In the genomic region with DNA sequence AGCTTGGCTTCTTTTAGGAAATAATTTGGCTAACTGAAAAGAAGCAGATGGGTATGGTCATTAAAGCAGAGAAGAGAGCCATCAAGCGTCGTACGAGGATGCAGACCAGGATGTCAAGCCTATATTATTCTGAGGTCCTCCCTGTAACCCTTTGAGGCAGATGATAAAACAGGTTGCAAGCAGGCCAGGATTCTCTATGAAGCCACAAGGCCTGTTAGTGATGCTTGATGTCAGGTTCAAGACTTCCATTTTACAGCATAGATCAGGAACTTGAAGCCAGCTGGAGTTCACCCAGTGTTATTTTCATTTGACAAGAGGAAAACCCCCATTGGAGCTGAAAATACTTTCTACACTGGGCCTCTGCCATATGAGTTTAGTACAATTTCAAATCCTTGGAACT, we compare ENCODE assay signal across 25 mouse cellular contexts.
"Had no signal": no experiment of that assay in that cellular context is flagged by ENCODE, and none has a peak within 500 bp of the region (broad histone marks: within the 10 kb centered on the region; RNA-seq: fewer than 3 reads in every experiment).

No protein-coding gene starts in this region.

- H3K27me3 ChIP-seq: heart, embryonic 13.5 days; heart, embryonic 15.5 days; hindbrain, embryonic 13.5 days; hindbrain, embryonic 15.5 days; limb, embryonic 12.5 days; liver, embryonic 13.5 days; liver, embryonic 15.5 days had no signal

- H3K4me3 ChIP-seq: heart, embryonic 13.5 days; heart, embryonic 15.5 days; hindbrain, embryonic 13.5 days; hindbrain, embryonic 15.5 days; left cerebral cortex, adult 2 months; limb, embryonic 10.5 days; limb, embryonic 12.5 days; liver, embryonic 13.5 days; liver, embryonic 15.5 days had no signal

- H3K9ac ChIP-seq: heart, embryonic 13.5 days; heart, embryonic 15.5 days; hindbrain, embryonic 13.5 days; hindbrain, embryonic 15.5 days; limb, embryonic 12.5 days; liver, embryonic 13.5 days; liver, embryonic 15.5 days had no signal

- H3K9me3 ChIP-seq: heart, embryonic 13.5 days; heart, embryonic 15.5 days; hindbrain, embryonic 13.5 days; hindbrain, embryonic 15.5 days; limb, embryonic 10.5 days; limb, embryonic 12.5 days; liver, embryonic 13.5 days; liver, embryonic 15.5 days had no signal

- DNase-seq: gastrocnemius, postnatal 14 days; gastrocnemius, postnatal 36 days; heart, adult 18-20 months; heart, postnatal 14 days; heart, postnatal 36 days; kidney, adult 11 months; kidney, adult 2 months; kidney, postnatal 10 days; kidney, postnatal 25 days; kidney, postnatal 4 days; layer of hippocampus, adult 9-11 months; liver; liver, embryonic 13.5 days had no signal

- ATAC-seq: hindbrain, postnatal 0 days; intestine, embryonic 16.5 days had no signal

- H3K36me3 ChIP-seq: heart, embryonic 13.5 days; heart, embryonic 15.5 days; hindbrain, embryonic 13.5 days; hindbrain, embryonic 15.5 days; limb, embryonic 10.5 days; limb, embryonic 12.5 days; liver, embryonic 13.5 days; liver, embryonic 15.5 days had no signal

- H3K4me2 ChIP-seq: heart, embryonic 11.5 days; heart, embryonic 13.5 days; heart, embryonic 15.5 days; hindbrain, embryonic 13.5 days; hindbrain, embryonic 15.5 days; limb, embryonic 12.5 days; liver, embryonic 11.5 days; liver, embryonic 13.5 days; liver, embryonic 15.5 days had no signal

- H3K4me1 ChIP-seq: hindbrain, embryonic 13.5 days; hindbrain, embryonic 15.5 days; limb, embryonic 10.5 days; limb, embryonic 12.5 days; liver, embryonic 13.5 days; liver, embryonic 15.5 days had no signal

- H3K27ac ChIP-seq: heart, embryonic 13.5 days; heart, embryonic 15.5 days; hindbrain, embryonic 13.5 days; hindbrain, embryonic 15.5 days; hindbrain, postnatal 0 days; left cerebral cortex, adult 2 months; limb, embryonic 10.5 days; limb, embryonic 12.5 days; liver, embryonic 13.5 days; liver, embryonic 15.5 days had no signal
